Mouse (Mus musculus) kidney, embryonic 16.5 days (tissue): ENCODE data around the gene Spata32. TPM values are rescaled to one million over a fixed set of nuclear protein-coding genes. Genes with fewer than 3 reads are reported as not detected.
A peak's percentile ranks its signal among the peaks of the same experiment; 100 is the strongest.
"Not testable (repeated sequence)": the region's sequence is repeated elsewhere in the genome, so short reads cannot be mapped to it uniquely, and the experiment has no call there.

ENCODE experiments used
- ATAC-seq: fragments of 200-750 bp; cut with Nextera tagmentation; 2 replicates; pipeline ENCODE4 v1.8.0; 2017; ENCODE audit warnings: moderate TSS enrichment; ENCODE audit not compliant: low FRiP score, low TSS enrichment
- H3K27ac ChIP-seq: fragments of 300-500 bp; sonication (generic); 2 replicates; pipeline ENCODE4 v1.5.1; 2014; ENCODE audit warnings: low read length
- H3K27me3 ChIP-seq: fragments of 300-500 bp; sonication (generic); 2 replicates; pipeline ENCODE4 v1.6.1; 2014; ENCODE audit warnings: low read length, control low read depth, mixed read lengths; ENCODE audit not compliant: insufficient read depth
- H3K36me3 ChIP-seq: fragments of 300-500 bp; sonication (generic); 2 replicates; pipeline ENCODE4 v1.6.1; 2014; ENCODE audit warnings: low read length, control low read depth, mixed read lengths; ENCODE audit not compliant: insufficient read depth
- H3K4me1 ChIP-seq: fragments of 300-500 bp; sonication (generic); 2 replicates; pipeline ENCODE4 v1.6.1; 2014; ENCODE audit warnings: low read length, control low read depth, mixed read lengths; ENCODE audit not compliant: insufficient read depth
- H3K4me2 ChIP-seq: fragments of 300-500 bp; sonication (generic); replicated peaks from 2 replicates; pipeline ENCODE4 v1.6.1; 2014; ENCODE audit warnings: low read depth, low read length
- H3K4me3 ChIP-seq: fragments of 300-500 bp; sonication (generic); 2 replicates; pipeline ENCODE4 v1.5.1; 2014; ENCODE audit warnings: mild to moderate bottlenecking, low read length
- H3K9ac ChIP-seq: fragments of 300-500 bp; sonication (generic); replicated peaks from 2 replicates; pipeline ENCODE4 v1.6.1; 2014; ENCODE audit warnings: low read length
- H3K9me3 ChIP-seq: fragments of 300-500 bp; sonication (generic); 2 replicates; pipeline ENCODE4 v1.6.1; 2016; ENCODE audit warnings: low read length, control low read depth
- WGBS: fragments of 180-500 bp; shearing (Covaris S2); extraction: QIAGEN DNeasy Blood & Tissue Kit; methylation state at CpG from one replicate; pipeline ENCODE4 v1.1.7; 2014; 5-methylcytosine and 5-hydroxymethylcytosine counted together
- polyA plus RNA-seq: library from polyadenylated mRNA; unstranded; fragments of >200 nt; fragmentation: Nextera tagmentation; extraction: Ambion mirVana; gene quantifications from 2 replicates; pipeline ENCODE4 v1.2.1, GENCODE M21; 2015

Gene Spata32
- polyA plus RNA-seq, 1 experiment from 2014 or later, result not detected

- no peak overlapping the region for H3K9ac ChIP-seq
- H3K27me3 ChIP-seq, result no peaks in the 10 kb centered on the region
- ATAC-seq, result no peak
- H3K36me3 ChIP-seq, result peaks cover 43% of the 10 kb centered on the region
- H3K9me3 ChIP-seq, result peaks cover 5% of the 10 kb centered on the region; the same call in 1 of the 2 replicates
- H3K4me1 ChIP-seq, result no peaks in the 10 kb centered on the region
- no peak overlapping the region for H3K4me3 ChIP-seq
- 81% methylated on average over 1 of the region's 1 CpGs for WGBS
- H3K4me2 ChIP-seq, result no peak overlapping the region
- no peak overlapping the region for H3K27ac ChIP-seq
Measured at GRCm38 (mm10) chr11:103234447-103234846, 16.2 kb upstream of the Spata32 start.

GRCm38 (mm10) chr11:103232966-103233365 lies 14.7 kb upstream of the Spata32 start:
- no peak overlapping the region for H3K4me2 ChIP-seq
- no peak overlapping the region for H3K27ac ChIP-seq
- ATAC-seq, result no peak
- no peak overlapping the region for H3K4me3 ChIP-seq
- no peaks in the 10 kb centered on the region for H3K27me3 ChIP-seq
- WGBS, result 31% methylated on average over 7 of the region's 7 CpGs
- no peak overlapping the region for H3K9ac ChIP-seq
- peaks cover 41% of the 10 kb centered on the region for H3K36me3 ChIP-seq
- no peaks in the 10 kb centered on the region for H3K4me1 ChIP-seq
- H3K9me3 ChIP-seq, result peaks cover 5% of the 10 kb centered on the region; the same call in 1 of the 2 replicates

GRCm38 (mm10) chr11:103231367-103231766 lies 13.1 kb upstream of the Spata32 start:
- H3K27ac ChIP-seq, result no peak overlapping the region
- H3K4me1 ChIP-seq, result no peaks in the 10 kb centered on the region
- no peak overlapping the region for H3K4me3 ChIP-seq
- peaks cover 5% of the 10 kb centered on the region; the same call in 1 of the 2 replicates for H3K9me3 ChIP-seq
- WGBS, result 92% methylated on average over 7 of the region's 7 CpGs
- ATAC-seq, result no peak
- no peak overlapping the region for H3K4me2 ChIP-seq
- peaks cover 39% of the 10 kb centered on the region for H3K36me3 ChIP-seq
- H3K9ac ChIP-seq, result no peak overlapping the region
- H3K27me3 ChIP-seq, result no peaks in the 10 kb centered on the region

- Histone ChIP-seq H3K36me3 (peaks cover 40% of the 10 kb centered on the region), H3K4me1 (no peaks in the 10 kb centered on the region), H3K9me3 (peaks cover 5% of the 10 kb centered on the region; the same call in 1 of the 2 replicates), H3K27ac (no peak overlapping the region), H3K4me2 (no peak overlapping the region), H3K27me3 (no peaks in the 10 kb centered on the region), H3K9ac (no peak overlapping the region), H3K4me3 (no peak overlapping the region)
- WGBS, result 86% methylated on average over 19 of the region's 19 CpGs
- no peak for ATAC-seq
Measured at GRCm38 (mm10) chr11:103230626-103231025, 12.4 kb upstream of the Spata32 start.

- Histone ChIP-seq H3K36me3 (peaks cover 50% of the 10 kb centered on the region), H3K9ac (no peak overlapping the region), H3K4me2 (no peak overlapping the region), H3K27me3 (no peaks in the 10 kb centered on the region), H3K9me3 (peaks cover 5% of the 10 kb centered on the region; the same call in 1 of the 2 replicates), H3K4me3 (no peak overlapping the region), H3K27ac (no peak overlapping the region), H3K4me1 (no peaks in the 10 kb centered on the region)
- WGBS, result 95% methylated on average over 2 of the region's 2 CpGs
- no peak for ATAC-seq
Measured at GRCm38 (mm10) chr11:103229608-103230007, 11.4 kb upstream of the Spata32 start.

- Histone ChIP-seq H3K4me2 (no peak overlapping the region), H3K27ac (peak overlapping the region; percentile 46), H3K36me3 (peaks cover 60% of the 10 kb centered on the region), H3K4me3 (no peak overlapping the region), H3K9ac (no peak overlapping the region), H3K9me3 (no peaks in the 10 kb centered on the region), H3K4me1 (no peaks in the 10 kb centered on the region), H3K27me3 (no peaks in the 10 kb centered on the region)
- WGBS, result 66% methylated on average over 18 of the region's 18 CpGs
- 0 out of 2 replicates have a peak, but pooled peaks have one; percentile 41 for ATAC-seq
Measured at GRCm38 (mm10) chr11:103223951-103224456, 5.8 kb upstream of the Spata32 start.

- Histone ChIP-seq H3K4me1 (peaks cover 3% of the 10 kb centered on the region), H3K27ac (peak overlapping the region; percentile 46), H3K9me3 (no peaks in the 10 kb centered on the region), H3K36me3 (peaks cover 54% of the 10 kb centered on the region), H3K9ac (no peak overlapping the region), H3K27me3 (no peaks in the 10 kb centered on the region), H3K4me2 (no peak overlapping the region), H3K4me3 (no peak overlapping the region)
- 84% methylated on average over 10 of the region's 10 CpGs for WGBS
- ATAC-seq, result no peak
Measured at GRCm38 (mm10) chr11:103223444-103223843, 5.2 kb upstream of the Spata32 start.

GRCm38 (mm10) chr11:103222718-103223117 lies 4.5 kb upstream of the Spata32 start:
- 92% methylated on average over 4 of the region's 4 CpGs for WGBS
- not testable (repeated sequence) for H3K9me3 ChIP-seq, H3K4me3 ChIP-seq, ATAC-seq, H3K9ac ChIP-seq, H3K27me3 ChIP-seq, H3K27ac ChIP-seq, H3K4me2 ChIP-seq
- peaks cover 52% of the 10 kb centered on the region for H3K36me3 ChIP-seq
- H3K4me1 ChIP-seq, result peaks cover 10% of the 10 kb centered on the region

- 85% methylated on average over 6 of the region's 6 CpGs for WGBS
- H3K4me1 ChIP-seq, result peaks cover 12% of the 10 kb centered on the region
- no peak overlapping the region for H3K9ac ChIP-seq
- no peak overlapping the region for H3K4me3 ChIP-seq
- no peak for ATAC-seq
- H3K36me3 ChIP-seq, result peaks cover 42% of the 10 kb centered on the region
- no peaks in the 10 kb centered on the region for H3K27me3 ChIP-seq
- no peak overlapping the region for H3K4me2 ChIP-seq
- H3K27ac ChIP-seq, result no peak overlapping the region
- H3K9me3 ChIP-seq, result no peaks in the 10 kb centered on the region
Measured at GRCm38 (mm10) chr11:103221437-103221836, 3.2 kb upstream of the Spata32 start.

- H3K4me1 ChIP-seq, result peaks cover 12% of the 10 kb centered on the region
- ATAC-seq, result no peak
- no peak overlapping the region for H3K4me3 ChIP-seq
- no peak overlapping the region for H3K27ac ChIP-seq
- no peaks in the 10 kb centered on the region for H3K9me3 ChIP-seq
- WGBS, result 79% methylated on average over 4 of the region's 4 CpGs
- peaks cover 33% of the 10 kb centered on the region for H3K36me3 ChIP-seq
- H3K4me2 ChIP-seq, result no peak overlapping the region
- no peaks in the 10 kb centered on the region for H3K27me3 ChIP-seq
- no peak overlapping the region for H3K9ac ChIP-seq
Measured at GRCm38 (mm10) chr11:103219995-103220394, 1.8 kb upstream of the Spata32 start.
